Mouse (Mus musculus) neural tube, embryonic 11.5 days (tissue): ENCODE data around the gene 4930518I15Rik. TPM values are rescaled to one million over a fixed set of nuclear protein-coding genes. Genes with fewer than 3 reads are reported as not detected.
"Not testable (repeated sequence)": the region's sequence is repeated elsewhere in the genome, so short reads cannot be mapped to it uniquely, and the experiment has no call there.

Source experiments
- ATAC-seq: fragments of 200-750 bp; cut with Nextera tagmentation; 2 replicates; pipeline ENCODE4 v1.8.0; 2017; ENCODE audit warnings: moderate number of reproducible peaks, mild to moderate bottlenecking, moderate TSS enrichment, moderate library complexity; ENCODE audit not compliant: insufficient read depth, low FRiP score, low TSS enrichment
- DNase-seq: peaks from one replicate; pipeline ENCODE4 v3.0.0-alpha.2; 2015; ENCODE audit warnings: low spot score
- H3K27ac ChIP-seq: fragments of 300-500 bp; sonication (generic); 2 replicates; pipeline ENCODE4 v1.5.1; 2014; ENCODE audit warnings: low read depth, mild to moderate bottlenecking, low read length
- H3K27me3 ChIP-seq: fragments of 300-500 bp; sonication (generic); 2 replicates; pipeline ENCODE4 v1.6.1; 2014; ENCODE audit warnings: mild to moderate bottlenecking, low read length, mixed read lengths; ENCODE audit not compliant: control insufficient read depth, insufficient read depth
- H3K36me3 ChIP-seq: fragments of 300-500 bp; sonication (generic); 2 replicates; pipeline ENCODE4 v1.6.1; 2014; ENCODE audit warnings: mild to moderate bottlenecking, low read length, moderate library complexity, mixed read lengths; ENCODE audit not compliant: control insufficient read depth, insufficient read depth
- H3K4me1 ChIP-seq: fragments of 300-500 bp; sonication (generic); 2 replicates; pipeline ENCODE4 v1.6.1; 2014; ENCODE audit warnings: low read length, mixed read lengths; ENCODE audit not compliant: control insufficient read depth, insufficient read depth
- H3K4me2 ChIP-seq: fragments of 300-500 bp; sonication (generic); 2 replicates; pipeline ENCODE4 v1.6.1; 2014; ENCODE audit warnings: low read depth, mild to moderate bottlenecking, moderate library complexity
- H3K4me3 ChIP-seq: fragments of 300-500 bp; sonication (generic); 2 replicates; pipeline ENCODE4 v1.5.1; 2014; ENCODE audit warnings: low read depth, low read length
- H3K9ac ChIP-seq: fragments of 300-500 bp; sonication (generic); 2 replicates; pipeline ENCODE4 v1.6.1; 2014; ENCODE audit warnings: mild to moderate bottlenecking, low read length
- H3K9me3 ChIP-seq: fragments of 300-500 bp; sonication (generic); 2 replicates; pipeline ENCODE4 v1.6.1; 2016; ENCODE audit warnings: low read length; ENCODE audit not compliant: control insufficient read depth
- WGBS: fragments of 180-500 bp; shearing (Covaris S2); extraction: QIAGEN DNeasy Blood & Tissue Kit; methylation state at CpG from one replicate; pipeline ENCODE4 v1.1.7; 2014; 5-methylcytosine and 5-hydroxymethylcytosine counted together
- polyA plus RNA-seq: library from polyadenylated mRNA; unstranded; fragments of >200 nt; fragmentation: Nextera tagmentation; extraction: Ambion mirVana; gene quantifications from 2 replicates; pipeline ENCODE4 v1.2.1, GENCODE M21; 2014

The 4930518I15Rik gene
- polyA plus RNA-seq, 1 experiment from 2014 or later = 5.6 TPM

DNA sequence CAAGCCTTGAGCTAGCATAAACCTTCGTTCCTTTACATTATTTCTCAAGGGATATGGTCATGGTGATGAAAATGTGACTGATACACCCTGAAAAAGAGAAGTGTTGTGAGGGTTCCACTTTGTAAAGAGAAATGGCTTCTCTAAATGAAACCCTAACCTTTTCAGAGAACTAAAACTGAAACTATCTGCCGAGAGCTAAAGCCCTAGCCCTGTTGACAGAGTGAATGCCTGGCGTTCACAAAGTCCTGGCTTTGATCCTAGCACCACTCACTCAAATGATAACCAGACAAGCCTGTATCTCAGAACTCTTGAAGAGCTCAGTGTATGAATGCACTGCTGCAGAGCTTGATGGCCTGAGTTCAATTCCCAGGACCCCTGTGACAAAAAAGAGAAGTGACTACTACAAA is 358 bp downstream of the 4930518I15Rik start:
- ATAC-seq (no peak), DNase-seq (no peak)
- Histone ChIP-seq H3K4me3 (no peak overlapping the region), H3K4me2 (no peak overlapping the region), H3K27ac (no peak overlapping the region), H3K36me3 (peaks cover 5% of the 10 kb centered on the region), H3K4me1 (no peaks in the 10 kb centered on the region), H3K9ac (no peak overlapping the region), H3K27me3 (no peaks in the 10 kb centered on the region), H3K9me3 (no peaks in the 10 kb centered on the region)
- WGBS = 89% methylated on average over 3 of the region's 3 CpGs

GRCm38 (mm10) chr2:156856311-156856710 is 1.4 kb downstream of the 4930518I15Rik start:
- Histone ChIP-seq H3K27ac (no peak overlapping the region), H3K9ac (no peak overlapping the region), H3K4me2 (no peak overlapping the region), H3K27me3 (no peaks in the 10 kb centered on the region), H3K9me3 (no peaks in the 10 kb centered on the region), H3K4me3 (no peak overlapping the region), H3K36me3 (peaks cover 10% of the 10 kb centered on the region), H3K4me1 (no peaks in the 10 kb centered on the region)
- ATAC-seq (no peak), DNase-seq (no peak)
- 93% methylated on average over 1 of the region's 1 CpGs for WGBS

DNA sequence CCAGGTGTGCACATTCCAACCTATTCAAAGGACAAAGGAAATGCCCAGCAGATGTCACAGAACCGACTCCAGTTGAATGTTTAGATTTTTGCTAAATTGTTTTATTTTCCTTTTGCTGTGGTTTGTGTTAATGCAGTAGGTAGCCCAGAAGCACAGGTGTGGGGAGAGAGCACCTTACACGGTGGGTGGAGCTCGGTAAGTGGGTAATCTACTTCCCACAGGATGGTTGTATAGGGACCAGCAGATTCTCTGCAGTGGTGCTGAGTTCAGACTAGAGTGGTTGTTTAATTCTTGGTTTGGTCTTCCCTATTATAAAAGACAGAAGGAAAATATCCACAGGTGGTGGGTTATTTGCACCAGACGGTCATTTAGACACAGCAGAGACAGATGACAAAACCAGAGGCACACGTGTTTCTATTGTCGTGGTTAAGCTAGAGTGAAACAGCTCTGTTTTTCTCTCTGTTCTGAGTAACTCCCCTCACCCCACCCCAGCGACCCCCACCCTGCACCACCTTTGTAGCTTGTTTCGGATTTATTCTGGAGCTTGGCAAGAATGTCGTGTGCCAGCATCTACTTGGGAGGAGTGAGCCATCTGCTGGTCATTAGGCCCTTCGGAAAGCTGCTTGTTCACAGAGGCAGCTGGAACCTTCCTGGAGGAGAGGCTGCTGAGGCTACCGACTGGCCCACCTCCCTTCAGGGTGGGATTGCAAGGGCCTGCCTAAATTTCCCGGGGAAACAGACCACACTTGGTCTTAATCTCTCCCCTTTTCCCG is 3.6 kb downstream of the 4930518I15Rik start:
- not testable (repeated sequence) for H3K27me3 ChIP-seq, H3K27ac ChIP-seq, H3K9ac ChIP-seq, H3K4me3 ChIP-seq, ATAC-seq, H3K4me1 ChIP-seq, H3K4me2 ChIP-seq, H3K9me3 ChIP-seq
- 57% methylated on average over 13 of the region's 13 CpGs for WGBS
- DNase-seq = peak; percentile 24
- peaks cover 14% of the 10 kb centered on the region for H3K36me3 ChIP-seq

DNA sequence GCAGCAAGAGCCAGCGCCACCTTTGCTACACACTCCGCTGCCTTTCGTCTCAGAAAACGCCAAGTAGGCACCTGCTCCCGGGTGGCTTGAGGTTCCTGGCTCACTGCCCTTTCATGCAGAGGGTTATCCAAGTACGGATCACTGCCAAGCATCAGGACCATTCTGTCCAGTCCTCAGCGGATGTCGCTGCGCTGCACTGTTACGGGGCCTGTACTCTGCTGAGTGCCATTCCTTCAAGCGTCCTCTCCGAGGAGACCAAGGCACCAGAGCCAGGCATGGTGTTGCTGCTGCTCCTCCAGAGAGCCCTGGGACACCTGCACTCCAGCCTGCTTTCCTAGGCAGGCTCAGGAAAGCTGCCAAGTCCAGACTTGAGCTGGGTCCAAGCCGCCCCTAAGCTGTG is 4.2 kb downstream of the 4930518I15Rik start:
- H3K27ac ChIP-seq, H3K9me3 ChIP-seq, H3K27me3 ChIP-seq, DNase-seq, H3K4me1 ChIP-seq, H3K4me2 ChIP-seq, ATAC-seq, H3K9ac ChIP-seq, H3K4me3 ChIP-seq: not testable (repeated sequence)
- 92% methylated on average over 8 of the region's 13 CpGs for WGBS
- peaks cover 19% of the 10 kb centered on the region for H3K36me3 ChIP-seq

DNA sequence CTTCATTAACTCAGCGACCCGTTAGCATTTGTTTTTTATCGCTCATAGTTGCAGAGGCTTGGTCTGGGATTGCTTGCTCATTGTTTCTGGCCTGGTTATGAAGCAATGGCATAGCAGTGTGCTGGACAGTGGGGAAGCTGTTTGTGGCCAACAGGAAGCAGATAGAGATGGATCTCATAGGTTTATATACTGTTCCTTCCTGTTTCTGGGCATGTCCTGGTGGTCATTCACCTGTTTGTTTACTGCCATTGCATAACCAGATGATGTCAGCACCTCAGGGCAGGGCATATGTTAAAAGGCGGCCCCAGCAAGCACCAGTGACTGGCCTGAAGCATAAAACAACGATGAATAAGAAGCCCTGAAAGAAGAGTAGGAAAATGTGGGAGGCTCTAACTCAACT is 7.2 kb downstream of the 4930518I15Rik start:
- ATAC-seq (no peak), DNase-seq (no peak)
- no peak overlapping the region for H3K27ac ChIP-seq
- H3K9me3 ChIP-seq = no peaks in the 10 kb centered on the region
- H3K4me2 ChIP-seq = no peak overlapping the region
- H3K27me3 ChIP-seq = no peaks in the 10 kb centered on the region
- H3K4me1 ChIP-seq = peaks cover under 1% of the 10 kb centered on the region; the same call in 1 of the 2 replicates
- 92% methylated on average over 5 of the region's 5 CpGs for WGBS
- no peak overlapping the region for H3K4me3 ChIP-seq
- peaks cover 14% of the 10 kb centered on the region for H3K36me3 ChIP-seq
- H3K9ac ChIP-seq = no peak overlapping the region

GRCm38 (mm10) chr2:156848526-156849182 is 9.1 kb downstream of the 4930518I15Rik start:
- H3K4me3 ChIP-seq = no peak overlapping the region
- no peak overlapping the region for H3K9ac ChIP-seq
- ATAC-seq (no peak), DNase-seq (no peak)
- H3K27ac ChIP-seq = no peak overlapping the region
- H3K9me3 ChIP-seq = no peaks in the 10 kb centered on the region
- H3K4me2 ChIP-seq = no peak overlapping the region
- no peaks in the 10 kb centered on the region for H3K27me3 ChIP-seq
- WGBS = 94% methylated on average over 6 of the region's 6 CpGs
- H3K4me1 ChIP-seq = peaks cover 10% of the 10 kb centered on the region
- H3K36me3 ChIP-seq = peaks cover 14% of the 10 kb centered on the region

DNA sequence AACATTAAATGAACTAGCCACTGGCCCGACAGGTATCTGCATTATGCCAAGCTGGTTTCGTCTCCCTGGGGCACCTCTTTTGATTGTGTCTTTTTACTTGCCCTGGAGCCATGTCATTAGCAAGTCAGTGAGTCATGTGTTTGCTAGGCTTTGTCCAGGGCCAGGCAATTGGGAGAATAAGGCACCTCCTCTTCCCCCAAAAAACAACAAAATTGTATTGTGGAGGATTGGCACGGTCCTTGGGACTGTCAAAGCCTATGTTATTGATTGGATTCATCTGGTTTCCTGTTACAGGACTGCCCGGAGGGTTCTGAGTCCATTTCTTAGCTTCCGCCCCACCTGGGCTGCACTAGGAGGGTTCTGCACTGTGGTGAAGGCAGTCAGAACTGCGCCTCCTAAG is 10.1 kb downstream of the 4930518I15Rik start:
- H3K27me3 ChIP-seq = no peaks in the 10 kb centered on the region
- WGBS = 69% methylated on average over 6 of the region's 6 CpGs
- H3K9ac ChIP-seq = no peak overlapping the region
- no peak overlapping the region for H3K4me3 ChIP-seq
- peaks cover 14% of the 10 kb centered on the region for H3K36me3 ChIP-seq
- H3K4me2 ChIP-seq = no peak overlapping the region
- no peak overlapping the region for H3K27ac ChIP-seq
- peaks cover 12% of the 10 kb centered on the region for H3K4me1 ChIP-seq
- DNase-seq (no peak), ATAC-seq (no peak)
- no peaks in the 10 kb centered on the region for H3K9me3 ChIP-seq

DNA sequence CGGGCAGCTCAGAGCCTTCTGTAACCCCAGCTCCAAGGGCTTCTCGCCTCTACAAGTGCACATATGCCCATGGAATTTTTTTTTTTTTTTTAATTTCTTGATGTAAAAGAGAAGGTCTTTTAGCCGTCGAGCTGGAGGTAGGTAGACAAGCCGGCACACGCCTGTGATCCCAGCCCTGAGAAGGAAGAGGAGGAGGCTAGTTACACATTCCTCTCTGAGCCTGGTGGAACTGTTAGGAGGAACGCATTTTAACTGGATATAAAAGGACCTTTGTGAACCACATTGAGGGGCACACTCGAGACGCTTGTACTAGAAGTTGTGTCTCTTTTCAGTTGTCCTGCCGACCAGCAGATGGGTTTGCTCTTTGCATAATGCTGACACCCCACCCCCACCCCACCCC is 13.0 kb downstream of the 4930518I15Rik start:
- WGBS = 50% methylated on average over 10 of the region's 10 CpGs
- Histone ChIP-seq H3K27ac (peak overlapping the region; percentile 53; the same call in 1 of the 2 replicates), H3K9me3 (no peaks in the 10 kb centered on the region), H3K4me1 (peaks cover 26% of the 10 kb centered on the region), H3K4me3 (no peak overlapping the region), H3K4me2 (no peak overlapping the region), H3K27me3 (no peaks in the 10 kb centered on the region), H3K36me3 (peaks cover 6% of the 10 kb centered on the region), H3K9ac (no peak overlapping the region)
- ATAC-seq (no peak), DNase-seq (no peak)

- H3K27ac ChIP-seq = no peak overlapping the region
- no peaks in the 10 kb centered on the region for H3K36me3 ChIP-seq
- no peaks in the 10 kb centered on the region for H3K27me3 ChIP-seq
- H3K9ac ChIP-seq = no peak overlapping the region
- DNase-seq (no peak), ATAC-seq (no peak)
- WGBS = 62% methylated on average over 10 of the region's 10 CpGs
- no peak overlapping the region for H3K4me2 ChIP-seq
- peaks cover 31% of the 10 kb centered on the region for H3K4me1 ChIP-seq
- H3K9me3 ChIP-seq = no peaks in the 10 kb centered on the region
- H3K4me3 ChIP-seq = no peak overlapping the region
These were observed 14.4 kb downstream of the 4930518I15Rik start for GRCm38 (mm10) chr2:156843331-156843730.
